Mouse (Mus musculus): ENCODE results near the gene Ampd1. TPM values are rescaled to one million over a fixed set of nuclear protein-coding genes. Genes with fewer than 3 reads are reported as not detected.

Gene Ampd1
- polyA plus RNA-seq (2015; fragmentation: Nextera tagmentation; extraction: Ambion mirVana): 0.15 and 0.34 TPM in 2 replicates

DNA sequence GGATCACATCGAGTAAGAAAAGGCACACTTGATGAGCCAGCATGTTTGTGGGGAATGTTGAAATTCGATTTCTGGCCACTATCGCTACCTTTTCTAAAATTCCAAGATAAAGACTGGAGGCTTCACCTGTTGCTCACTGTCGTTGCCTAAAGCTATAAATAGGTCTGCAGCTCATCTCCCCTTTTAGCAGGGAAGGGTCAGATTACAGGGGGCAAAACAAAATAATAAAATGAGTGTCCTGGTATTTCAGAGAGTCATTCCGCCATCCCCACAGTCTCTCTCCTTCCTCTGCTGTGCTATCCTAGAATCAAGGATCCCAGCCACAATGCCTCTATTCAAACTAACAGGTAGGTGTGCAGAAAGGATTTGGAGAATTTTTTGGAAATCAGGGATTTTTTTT lies at the start of gene Ampd1:
Ampd1 (plus strand) TSS at position 244 of the 400 bp plus-strand sequence.
- H3K9ac ChIP-seq: no peak within 1 kb of the TSS
- no peak within 1 kb of the TSS for H3K4me2 ChIP-seq (replicated peaks)
- ATAC-seq: no peak
- no peak within 1 kb of the TSS for H3K27ac ChIP-seq
- no peaks in the 10 kb centered on the region for H3K4me1 ChIP-seq (replicated peaks)
- H3K36me3 ChIP-seq: no peaks in the 10 kb centered on the region; the same call in 1 of the 2 replicates
- no peak within 1 kb of the TSS for H3K4me3 ChIP-seq (replicated peaks)
- WGBS: 57% methylated on average over 5 of the region's 5 CpGs
- no peaks in the 10 kb centered on the region for H3K9me3 ChIP-seq
- H3K27me3 ChIP-seq (replicated peaks): no peaks in the 10 kb centered on the region

DNA sequence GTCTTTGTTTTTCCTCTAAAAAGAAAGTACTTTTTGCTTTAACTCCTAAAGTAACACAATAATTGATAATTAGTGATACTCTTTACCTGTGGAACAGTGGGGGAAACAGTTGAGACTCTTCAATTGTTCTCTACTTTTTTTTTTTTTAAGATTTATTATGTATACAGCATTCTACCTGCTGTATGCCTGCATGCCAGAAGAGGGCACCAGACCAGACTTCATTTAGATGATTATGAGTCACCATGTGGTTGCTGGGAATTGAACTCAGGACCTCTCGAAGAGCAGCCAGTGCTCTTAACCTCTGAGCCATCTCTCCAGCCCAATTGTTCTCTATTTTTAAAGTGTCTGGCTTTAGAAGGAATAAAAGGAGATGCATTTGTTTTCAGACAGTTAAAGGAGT lies 47.6 kb upstream of the Ampd1 start:
- Histone ChIP-seq H3K4me3 (replicated peaks) (no peak overlapping the region), H3K36me3 (peaks cover 9% of the 10 kb centered on the region), H3K4me2 (replicated peaks) (no peak overlapping the region), H3K9me3 (no peaks in the 10 kb centered on the region), H3K27ac (no peak overlapping the region), H3K9ac (no peak overlapping the region), H3K4me1 (replicated peaks) (0 out of 2 replicates have a peak, but pooled peaks cover 7% of the 10 kb centered on the region), H3K27me3 (replicated peaks) (no peaks in the 10 kb centered on the region)
- 83% methylated on average over 1 of the region's 1 CpGs for WGBS
- ATAC-seq: no peak

DNA sequence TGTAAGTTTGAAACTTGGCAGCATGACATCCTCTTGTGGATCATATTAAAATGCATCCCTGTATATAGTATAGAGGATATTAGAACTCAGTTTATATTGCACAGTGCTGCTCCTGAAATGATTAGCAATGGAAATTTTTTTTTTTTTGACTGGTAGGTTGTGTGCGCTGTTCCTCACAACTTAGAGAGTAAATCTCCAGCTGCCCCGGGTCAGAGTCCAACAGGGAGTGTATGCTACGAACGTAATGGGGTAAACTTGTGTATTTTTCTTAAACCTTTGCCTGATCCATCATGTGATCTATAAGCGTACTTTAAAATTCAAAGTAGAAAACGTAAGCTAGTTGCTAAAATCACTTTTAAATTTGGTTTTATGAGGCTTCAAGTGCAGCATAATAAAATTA lies 33.5 kb upstream of the Ampd1 start:
- no peak overlapping the region for H3K4me3 ChIP-seq (replicated peaks)
- ATAC-seq: peak; percentile 58
- no peaks in the 10 kb centered on the region for H3K27me3 ChIP-seq (replicated peaks)
- 74% methylated on average over 6 of the region's 6 CpGs for WGBS
- H3K9ac ChIP-seq: no peak overlapping the region
- H3K4me2 ChIP-seq (replicated peaks): no peak overlapping the region
- no peaks in the 10 kb centered on the region for H3K9me3 ChIP-seq
- 0 out of 2 replicates have a peak, but pooled peaks cover 9% of the 10 kb centered on the region for H3K36me3 ChIP-seq
- H3K27ac ChIP-seq: no peak overlapping the region
- no peaks in the 10 kb centered on the region for H3K4me1 ChIP-seq (replicated peaks)

DNA sequence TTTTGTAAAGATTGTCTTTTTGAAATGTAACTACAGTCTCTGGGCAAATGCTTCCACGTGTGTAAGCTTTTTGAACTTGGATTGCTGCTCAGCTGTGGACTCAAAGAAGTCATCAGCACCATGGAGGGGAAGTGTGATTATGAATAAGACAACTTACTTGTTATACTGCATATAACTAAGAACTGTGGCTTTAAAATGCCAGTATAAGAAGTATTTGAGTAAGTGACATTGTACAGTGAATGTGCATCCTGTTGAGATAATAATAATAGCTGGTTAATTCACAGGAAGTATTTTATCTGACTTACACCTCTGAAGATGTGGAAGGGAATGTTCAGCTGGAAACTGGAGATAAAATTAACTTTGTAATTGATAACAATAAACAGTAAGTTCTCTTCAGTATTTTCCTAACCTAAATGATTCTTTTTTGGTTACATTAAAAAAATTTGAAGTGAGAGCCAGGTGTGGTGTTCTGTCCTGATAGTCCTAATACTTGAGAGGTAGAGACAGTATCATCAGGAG lies 32.9 kb upstream of the Ampd1 start:
- H3K27ac ChIP-seq: no peak overlapping the region
- no peak overlapping the region for H3K4me2 ChIP-seq (replicated peaks)
- H3K4me3 ChIP-seq (replicated peaks): no peak overlapping the region
- 0 out of 2 replicates have a peak, but pooled peaks cover 9% of the 10 kb centered on the region for H3K36me3 ChIP-seq
- ATAC-seq: no peak
- H3K27me3 ChIP-seq (replicated peaks): no peaks in the 10 kb centered on the region
- no peaks in the 10 kb centered on the region for H3K4me1 ChIP-seq (replicated peaks)
- WGBS: 79% methylated on average over 1 of the region's 1 CpGs
- no peak overlapping the region for H3K9ac ChIP-seq
- no peaks in the 10 kb centered on the region for H3K9me3 ChIP-seq

DNA sequence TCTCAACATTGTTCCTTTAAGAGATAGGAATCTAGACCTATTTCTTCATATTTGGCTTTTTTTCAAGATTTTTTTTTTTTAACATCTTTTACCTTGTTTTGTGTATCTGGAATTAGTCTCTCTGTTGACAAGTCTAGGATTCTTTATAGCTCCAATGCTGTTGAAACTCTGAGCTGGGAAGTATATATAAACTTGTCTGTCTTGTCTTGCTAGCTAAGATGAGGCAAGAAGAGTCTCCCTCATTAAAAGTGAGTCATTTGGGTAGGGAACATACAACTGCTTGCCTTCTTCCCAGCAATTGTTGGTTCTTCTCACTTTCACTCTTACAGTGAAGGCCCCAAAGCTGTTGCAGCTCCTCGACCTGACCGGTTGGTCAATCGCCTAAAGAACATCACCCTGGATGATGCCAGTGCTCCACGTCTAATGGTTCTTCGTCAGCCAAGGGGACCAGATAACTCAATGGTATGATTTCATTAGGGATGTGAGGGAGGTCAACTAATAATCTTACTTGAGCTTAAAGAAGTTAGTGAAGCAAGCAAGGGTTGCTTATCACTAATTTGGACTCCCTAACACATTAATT lies 17.7 kb upstream of the Ampd1 start:
- no peaks in the 10 kb centered on the region for H3K9me3 ChIP-seq
- H3K27me3 ChIP-seq (replicated peaks): no peaks in the 10 kb centered on the region
- WGBS: 81% methylated on average over 5 of the region's 5 CpGs
- H3K9ac ChIP-seq: no peak overlapping the region
- H3K36me3 ChIP-seq: peaks cover 20% of the 10 kb centered on the region
- no peaks in the 10 kb centered on the region for H3K4me1 ChIP-seq (replicated peaks)
- no peak for ATAC-seq
- no peak overlapping the region for H3K4me3 ChIP-seq (replicated peaks)
- H3K4me2 ChIP-seq (replicated peaks): no peak overlapping the region
- H3K27ac ChIP-seq: no peak overlapping the region

DNA sequence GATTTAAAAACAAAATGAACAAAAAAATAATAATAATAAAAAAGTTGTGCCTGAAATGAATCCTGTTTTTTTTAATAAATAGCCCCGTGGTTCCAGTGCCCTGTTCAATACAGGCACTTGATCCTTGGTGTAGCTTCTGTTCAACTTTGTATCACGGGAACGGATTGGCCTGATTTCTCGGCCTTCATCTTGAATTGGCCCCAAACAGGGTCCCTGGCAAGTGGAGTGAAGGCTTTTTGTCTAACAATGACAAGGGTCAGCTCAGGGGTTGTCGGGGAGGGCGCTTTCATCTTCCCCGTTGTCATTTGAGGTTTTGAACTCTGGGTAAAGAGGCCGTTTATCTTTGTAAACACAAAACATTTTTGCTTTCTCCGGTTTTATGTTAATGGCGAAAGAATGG lies 16.1 kb upstream of the Ampd1 start:
- peaks cover 24% of the 10 kb centered on the region for H3K36me3 ChIP-seq
- ATAC-seq: peak; percentile 73
- H3K4me1 ChIP-seq (replicated peaks): no peaks in the 10 kb centered on the region
- no peaks in the 10 kb centered on the region for H3K9me3 ChIP-seq
- no peaks in the 10 kb centered on the region for H3K27me3 ChIP-seq (replicated peaks)
- peak overlapping the region; percentile 81 for H3K4me3 ChIP-seq (replicated peaks)
- 5% methylated on average over 10 of the region's 10 CpGs for WGBS
- H3K9ac ChIP-seq: no peak overlapping the region
- 0 out of 2 replicates have a peak overlapping the region, but pooled peaks have one; percentile 51 for H3K27ac ChIP-seq
- peak overlapping the region; percentile 59 for H3K4me2 ChIP-seq (replicated peaks)

DNA sequence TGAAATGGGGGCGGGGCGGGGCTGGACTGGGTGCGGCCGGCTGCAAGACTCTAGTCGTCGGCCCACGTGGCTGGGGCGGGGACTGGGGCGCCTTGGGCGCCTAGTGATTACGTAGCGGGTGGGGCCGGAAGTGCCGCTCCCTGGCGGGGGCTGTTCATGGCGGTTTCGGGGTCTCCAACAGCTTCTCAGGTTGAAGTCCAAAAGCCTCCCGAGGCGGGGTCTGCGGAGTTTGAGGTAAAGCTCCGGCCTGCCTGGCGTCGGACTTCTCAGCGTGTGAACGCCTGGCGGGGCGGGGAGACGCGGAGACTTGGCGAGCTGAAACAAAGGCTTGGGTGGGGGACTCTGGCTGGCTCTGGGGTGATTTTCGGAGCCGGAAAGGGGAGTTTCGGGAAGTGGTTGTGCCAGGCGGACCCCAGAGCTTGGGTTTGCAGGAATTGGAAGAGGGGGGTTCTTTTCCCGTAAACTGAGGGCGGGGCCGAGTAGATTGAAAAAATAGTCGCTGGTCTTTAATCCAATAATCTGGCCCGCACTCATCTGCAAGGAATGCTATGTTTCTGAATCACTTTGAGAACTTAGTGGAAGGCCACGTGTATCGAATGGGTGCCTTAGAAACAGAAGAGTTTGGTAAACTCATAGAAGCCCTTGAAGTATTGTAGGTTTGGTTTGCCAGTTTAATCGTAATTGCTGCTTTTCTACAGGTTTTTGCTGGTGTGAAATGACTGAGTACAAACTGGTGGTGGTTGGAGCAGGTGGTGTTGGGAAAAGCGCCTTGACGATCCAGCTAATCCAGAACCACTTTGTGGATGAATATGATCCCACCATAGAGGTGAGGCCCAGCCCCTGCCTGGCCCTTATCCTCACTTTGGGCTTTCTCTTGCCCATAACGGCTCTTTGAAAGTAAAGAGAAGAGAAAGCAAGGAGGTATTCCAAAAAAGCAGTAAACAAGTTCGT lies 15.3 kb upstream of the Ampd1 start, which contains the start of gene Nras:
Nras (plus strand) TSS at position 79 of the 951 bp plus-strand sequence.
- Histone ChIP-seq H3K27me3 (replicated peaks) (no peaks in the 10 kb centered on the region), H3K9ac (peak within 1 kb of the TSS; percentile 78), H3K4me1 (replicated peaks) (no peaks in the 10 kb centered on the region), H3K27ac (peak within 1 kb of the TSS; percentile 97), H3K36me3 (peaks cover 32% of the 10 kb centered on the region), H3K4me2 (replicated peaks) (peak within 1 kb of the TSS; percentile 59), H3K9me3 (no peaks in the 10 kb centered on the region), H3K4me3 (replicated peaks) (peak within 1 kb of the TSS; percentile 81)
- 3% methylated on average over 46 of the region's 46 CpGs for WGBS
- peak; percentile 99 for ATAC-seq

DNA sequence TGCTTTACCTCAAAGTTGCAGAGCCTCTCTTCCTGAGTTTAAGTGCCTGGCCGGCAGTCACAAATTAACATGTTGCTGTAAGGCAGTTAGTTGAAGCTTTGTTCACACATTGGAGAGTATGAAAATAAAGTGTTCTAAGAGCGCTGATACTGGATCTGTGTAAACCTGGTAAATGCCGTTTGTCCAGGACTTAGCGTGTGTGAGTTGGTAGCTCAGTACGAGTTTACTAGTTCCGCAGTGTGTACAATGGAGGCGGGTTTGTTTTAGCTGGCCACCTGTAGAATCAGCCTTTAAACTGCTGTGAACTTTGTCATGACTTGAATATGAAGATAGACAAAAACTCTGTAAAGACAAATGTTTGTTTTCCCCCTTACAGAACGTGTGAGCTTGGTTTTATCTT lies 6.9 kb upstream of the Ampd1 start:
- Histone ChIP-seq H3K27me3 (replicated peaks) (no peaks in the 10 kb centered on the region), H3K36me3 (peaks cover 36% of the 10 kb centered on the region), H3K4me1 (replicated peaks) (no peaks in the 10 kb centered on the region), H3K27ac (no peak overlapping the region), H3K9me3 (no peaks in the 10 kb centered on the region), H3K4me3 (replicated peaks) (no peak overlapping the region), H3K9ac (no peak overlapping the region), H3K4me2 (replicated peaks) (no peak overlapping the region)
- ATAC-seq: no peak
- WGBS: 85% methylated on average over 8 of the region's 8 CpGs

DNA sequence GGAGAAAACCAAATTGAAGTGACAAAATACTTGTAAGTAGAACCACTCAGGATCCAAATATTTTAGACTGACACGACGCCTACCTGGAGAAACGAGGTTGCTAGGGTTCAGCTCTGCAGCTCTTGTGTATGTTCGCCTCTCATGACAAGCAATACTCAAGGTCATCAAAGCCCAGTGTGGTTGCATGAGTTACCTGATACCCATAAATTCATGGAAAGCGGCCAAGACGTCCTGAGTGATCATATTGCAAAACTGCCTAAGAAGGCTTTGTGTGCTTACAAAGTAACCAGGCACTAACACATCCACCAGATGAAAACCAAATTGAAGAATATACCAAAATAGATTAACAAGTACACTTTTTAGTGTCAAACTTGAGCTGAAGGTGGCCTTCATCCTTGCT lies 4.8 kb upstream of the Ampd1 start:
- Histone ChIP-seq H3K27me3 (replicated peaks) (no peaks in the 10 kb centered on the region), H3K36me3 (peaks cover 20% of the 10 kb centered on the region), H3K4me3 (replicated peaks) (no peak overlapping the region), H3K9me3 (no peaks in the 10 kb centered on the region), H3K27ac (no peak overlapping the region), H3K4me2 (replicated peaks) (no peak overlapping the region), H3K4me1 (replicated peaks) (no peaks in the 10 kb centered on the region), H3K9ac (no peak overlapping the region)
- ATAC-seq: no peak
- 92% methylated on average over 6 of the region's 6 CpGs for WGBS

DNA sequence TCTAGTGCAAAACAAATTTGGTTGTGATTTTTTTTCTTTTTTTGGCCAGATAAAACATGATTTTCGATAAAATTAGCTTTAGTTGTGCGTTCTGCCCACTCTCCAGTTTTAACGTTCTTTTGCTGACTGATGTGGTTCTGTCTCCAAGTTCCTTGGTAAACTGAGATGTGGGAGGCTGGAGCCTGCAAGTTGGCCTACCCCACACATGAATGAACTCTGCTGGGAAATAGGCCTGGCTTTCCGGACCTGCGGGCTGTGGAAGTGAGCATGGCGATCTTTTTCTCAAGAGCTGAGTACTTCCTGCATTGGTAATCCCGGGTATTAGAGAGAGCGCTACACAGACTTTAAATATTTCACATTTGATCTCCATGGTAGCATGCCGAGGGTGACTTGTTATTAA lies 2.1 kb downstream of the Ampd1 start:
- no peaks in the 10 kb centered on the region for H3K4me1 ChIP-seq (replicated peaks)
- no peak overlapping the region for H3K27ac ChIP-seq
- H3K9me3 ChIP-seq: no peaks in the 10 kb centered on the region
- H3K4me2 ChIP-seq (replicated peaks): no peak overlapping the region
- no peak for ATAC-seq
- no peaks in the 10 kb centered on the region for H3K36me3 ChIP-seq
- no peak overlapping the region for H3K9ac ChIP-seq
- 83% methylated on average over 9 of the region's 9 CpGs for whole genome bisulfite sequencing
- no peak overlapping the region for H3K4me3 ChIP-seq (replicated peaks)
- H3K27me3 ChIP-seq (replicated peaks): no peaks in the 10 kb centered on the region

DNA sequence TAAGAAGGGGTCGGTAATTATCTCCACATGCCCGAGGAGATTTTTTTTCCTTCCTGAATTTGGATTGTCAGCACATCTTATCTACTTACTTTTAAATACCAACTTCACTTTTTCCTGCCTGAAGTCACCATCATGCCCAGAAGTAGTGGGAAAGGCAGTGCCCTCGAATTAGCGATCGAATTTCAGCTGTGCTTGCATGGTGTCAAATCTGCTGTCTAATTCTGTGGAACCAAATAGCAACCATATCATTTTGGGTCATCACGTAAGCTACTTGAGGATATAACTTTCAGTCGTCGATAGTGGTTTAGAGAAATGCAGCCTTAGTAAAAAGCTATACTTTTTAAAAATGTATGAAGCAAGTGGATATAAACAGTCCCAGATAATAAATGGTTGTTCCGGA lies 2.7 kb downstream of the Ampd1 start:
- H3K9ac ChIP-seq: no peak overlapping the region
- no peak overlapping the region for H3K4me2 ChIP-seq (replicated peaks)
- H3K4me3 ChIP-seq (replicated peaks): no peak overlapping the region
- no peak overlapping the region for H3K27ac ChIP-seq
- WGBS: 91% methylated on average over 9 of the region's 9 CpGs
- H3K9me3 ChIP-seq: no peaks in the 10 kb centered on the region
- no peak for ATAC-seq
- H3K36me3 ChIP-seq: no peaks in the 10 kb centered on the region
- H3K27me3 ChIP-seq (replicated peaks): no peaks in the 10 kb centered on the region
- no peaks in the 10 kb centered on the region for H3K4me1 ChIP-seq (replicated peaks)

DNA sequence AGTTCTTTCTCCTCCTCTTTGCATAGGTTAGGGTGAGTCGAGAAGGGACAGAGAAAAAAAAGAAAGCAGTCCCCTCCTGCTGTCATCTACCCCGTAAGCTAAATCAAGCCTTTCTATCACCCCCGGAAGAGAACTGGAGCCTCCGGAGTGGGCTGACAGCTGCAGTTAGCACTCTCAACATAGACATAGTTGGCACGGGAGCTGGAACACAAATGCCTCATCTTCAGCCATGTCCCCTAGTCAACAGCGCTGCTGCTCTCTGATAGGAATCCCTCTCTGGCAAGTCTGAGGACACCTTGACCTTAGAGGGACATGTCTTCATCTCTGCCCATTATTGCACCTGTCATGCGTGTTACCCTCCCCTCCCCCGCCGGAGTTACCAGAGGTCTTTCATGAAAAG lies 5.5 kb downstream of the Ampd1 start:
- Histone ChIP-seq H3K4me1 (replicated peaks) (no peaks in the 10 kb centered on the region), H3K36me3 (no peaks in the 10 kb centered on the region), H3K9ac (no peak overlapping the region), H3K27ac (no peak overlapping the region), H3K27me3 (replicated peaks) (no peaks in the 10 kb centered on the region), H3K9me3 (no peaks in the 10 kb centered on the region), H3K4me2 (replicated peaks) (no peak overlapping the region), H3K4me3 (replicated peaks) (no peak overlapping the region)
- 87% methylated on average over 9 of the region's 9 CpGs for WGBS
- no peak for ATAC-seq
